Mouse (Mus musculus): Measurements from ENCODE around the gene Pxn. TPM values are rescaled to one million over a fixed set of nuclear protein-coding genes. Genes with fewer than 3 reads are reported as not detected.

The Pxn gene
- total and polyA plus RNA-seq, 2 experiments from 2014 or later: 18.0 to 41.0 TPM

- Histone ChIP-seq H3K9ac (replicated peaks; ENCODE audit: low read length) (no peak overlapping the region), H3K27me3 (ENCODE audit: insufficient read depth, low read length) (no peaks in the 10 kb centered on the region), H3K27ac (no peak overlapping the region), H3K4me1 (ENCODE audit: insufficient read depth, low read length) (0 out of 2 replicates have a peak, but pooled peaks cover 4% of the 10 kb centered on the region), H3K4me2 (ENCODE audit: low read depth, low read length) (no peak overlapping the region), H3K36me3 (ENCODE audit: insufficient read depth, low read length) (no peaks in the 10 kb centered on the region), H3K4me3 (ENCODE audit: low read length) (no peak overlapping the region), H3K9me3 (ENCODE audit: low read length) (no peaks in the 10 kb centered on the region)
- WGBS: 73% methylated on average over 10 of the region's 10 CpGs
- peak; percentile 55 for TF ChIP-seq CTCF (IDR thresholded peaks at IDR 0.05; ENCODE audit: low read depth)
- DNase-seq (ENCODE audit: low spot score): no peak
- ATAC-seq: no peak
Observed at GRCm38 (mm10) chr5:115473191-115473590, 33.3 kb upstream of the Pxn start.

GRCm38 (mm10) chr5:115474174-115474828, 32.2 kb upstream of the Pxn start:
- H3K9ac ChIP-seq (replicated peaks; ENCODE audit: low read length): no peak overlapping the region
- 0 out of 2 replicates have a peak, but pooled peaks cover 4% of the 10 kb centered on the region for H3K4me1 ChIP-seq (ENCODE audit: insufficient read depth, low read length)
- DNase-seq (ENCODE audit: low spot score): no peak
- no peak for TF ChIP-seq CTCF (IDR thresholded peaks at IDR 0.05; ENCODE audit: low read depth)
- H3K9me3 ChIP-seq (ENCODE audit: low read length): no peaks in the 10 kb centered on the region
- no peak overlapping the region for H3K27ac ChIP-seq
- no peaks in the 10 kb centered on the region for H3K36me3 ChIP-seq (ENCODE audit: insufficient read depth, low read length)
- H3K27me3 ChIP-seq (ENCODE audit: insufficient read depth, low read length): no peaks in the 10 kb centered on the region
- WGBS: 76% methylated on average over 22 of the region's 22 CpGs
- no peak for ATAC-seq
- no peak overlapping the region for H3K4me3 ChIP-seq (ENCODE audit: low read length)
- no peak overlapping the region for H3K4me2 ChIP-seq (ENCODE audit: low read depth, low read length)

GRCm38 (mm10) chr5:115475337-115476106, 31.0 kb upstream of the Pxn start:
- DNase-seq (ENCODE audit: low spot score) (peak; percentile 84), ATAC-seq (peak; percentile 91)
- Histone ChIP-seq H3K9me3 (ENCODE audit: low read length) (no peaks in the 10 kb centered on the region), H3K27me3 (ENCODE audit: insufficient read depth, low read length) (no peaks in the 10 kb centered on the region), H3K4me3 (ENCODE audit: low read length) (peak overlapping the region; percentile 34), H3K9ac (replicated peaks; ENCODE audit: low read length) (peak overlapping the region; percentile 45), H3K36me3 (ENCODE audit: insufficient read depth, low read length) (no peaks in the 10 kb centered on the region; the same call in 1 of the 2 replicates), H3K27ac (peak overlapping the region; percentile 64), H3K4me1 (ENCODE audit: insufficient read depth, low read length) (0 out of 2 replicates have a peak, but pooled peaks cover 4% of the 10 kb centered on the region), H3K4me2 (ENCODE audit: low read depth, low read length) (peak overlapping the region; percentile 60)
- 10% methylated on average over 22 of the region's 22 CpGs for WGBS
- TF ChIP-seq CTCF (IDR thresholded peaks at IDR 0.05; ENCODE audit: low read depth): no peak

- H3K9me3 ChIP-seq (ENCODE audit: low read length): no peaks in the 10 kb centered on the region
- ATAC-seq (peak; percentile 33; the same call in 1 of the 2 replicates), DNase-seq (ENCODE audit: low spot score) (no peak)
- H3K27ac ChIP-seq: peak overlapping the region; percentile 64
- WGBS: 36% methylated on average over 12 of the region's 12 CpGs
- H3K27me3 ChIP-seq (ENCODE audit: insufficient read depth, low read length): no peaks in the 10 kb centered on the region
- H3K4me2 ChIP-seq (ENCODE audit: low read depth, low read length): peak overlapping the region; percentile 60
- 0 out of 2 replicates have a peak, but pooled peaks cover 4% of the 10 kb centered on the region for H3K4me1 ChIP-seq (ENCODE audit: insufficient read depth, low read length)
- H3K36me3 ChIP-seq (ENCODE audit: insufficient read depth, low read length): no peaks in the 10 kb centered on the region; the same call in 1 of the 2 replicates
- H3K9ac ChIP-seq (replicated peaks; ENCODE audit: low read length): peak overlapping the region; percentile 45
- no peak for TF ChIP-seq CTCF (IDR thresholded peaks at IDR 0.05; ENCODE audit: low read depth)
- H3K4me3 ChIP-seq (ENCODE audit: low read length): peak overlapping the region; percentile 34
Observed at GRCm38 (mm10) chr5:115476107-115476727, 30.3 kb upstream of the Pxn start.

GRCm38 (mm10) chr5:115479561-115479960, 26.9 kb upstream of the Pxn start:
- H3K9me3 ChIP-seq (ENCODE audit: low read length): no peaks in the 10 kb centered on the region
- H3K4me3 ChIP-seq (ENCODE audit: low read length): no peak overlapping the region
- no peak overlapping the region for H3K27ac ChIP-seq
- no peak for TF ChIP-seq CTCF (IDR thresholded peaks at IDR 0.05; ENCODE audit: low read depth)
- no peak for DNase-seq (ENCODE audit: low spot score)
- no peaks in the 10 kb centered on the region for H3K27me3 ChIP-seq (ENCODE audit: insufficient read depth, low read length)
- H3K4me1 ChIP-seq (ENCODE audit: insufficient read depth, low read length): peaks cover 11% of the 10 kb centered on the region; the same call in 1 of the 2 replicates
- ATAC-seq: no peak
- no peak overlapping the region for H3K4me2 ChIP-seq (ENCODE audit: low read depth, low read length)
- H3K36me3 ChIP-seq (ENCODE audit: insufficient read depth, low read length): no peaks in the 10 kb centered on the region; the same call in 1 of the 2 replicates
- no peak overlapping the region for H3K9ac ChIP-seq (replicated peaks; ENCODE audit: low read length)
- 53% methylated on average over 15 of the region's 15 CpGs for WGBS

GRCm38 (mm10) chr5:115480101-115480500, 26.4 kb upstream of the Pxn start:
- 22% methylated on average over 27 of the region's 27 CpGs for WGBS
- Histone ChIP-seq H3K4me2 (ENCODE audit: low read depth, low read length) (peak overlapping the region; percentile 47), H3K27me3 (ENCODE audit: insufficient read depth, low read length) (no peaks in the 10 kb centered on the region), H3K9me3 (ENCODE audit: low read length) (no peaks in the 10 kb centered on the region), H3K9ac (replicated peaks; ENCODE audit: low read length) (no peak overlapping the region), H3K4me3 (ENCODE audit: low read length) (peak overlapping the region; percentile 15; the same call in 1 of the 2 replicates), H3K4me1 (ENCODE audit: insufficient read depth, low read length) (peaks cover 14% of the 10 kb centered on the region; the same call in 1 of the 2 replicates), H3K36me3 (ENCODE audit: insufficient read depth, low read length) (no peaks in the 10 kb centered on the region; the same call in 1 of the 2 replicates), H3K27ac (no peak overlapping the region)
- DNase-seq (ENCODE audit: low spot score): no peak
- TF ChIP-seq CTCF (IDR thresholded peaks at IDR 0.05; ENCODE audit: low read depth): no peak
- ATAC-seq: no peak

All from hindbrain, postnatal 0 days (tissue).